Mouse (Mus musculus) liver, embryonic 14.5 days (tissue): ENCODE measurements around the gene Eif5a.

Experiments
- CTCF ChIP-seq: IDR thresholded peaks from 2 replicates; pipeline ENCODE4 v1.5.1; 2016; ENCODE audit warnings: antibody characterized with exemption, low read depth, control low read depth
- EP300 ChIP-seq: IDR thresholded peaks from 2 replicates; pipeline ENCODE4 v1.6.1; 2016; ENCODE audit warnings: antibody characterized with exemption, low read depth

GRCm38 (mm10) chr11:69876186-69876585 is 45.6 kb downstream of the Eif5a start:
- no peak for TF ChIP-seq CTCF
- no peak for TF ChIP-seq EP300
